Mouse (Mus musculus) mouse embryonic stem cell (cell line): ENCODE results near the gene Fnip2.

Source experiments
- in situ Hi-C, 2 experiments: fragments of 300-500 bp; cut with MboI; formaldehyde crosslinking; loops; 1 replicate in 1 of 2; 3 replicates in 1 of 2; pipeline ENCODE4 v1.14.3; 2019 to 2020; ENCODE audit warnings: low sequenced_read_pairs in 2 of 2, low pct_unique_long_range_greater_than_20kb in 1 of 2, mixed read lengths in 1 of 2; ENCODE audit not compliant: unreplicated experiment in 1 of 2

Fnip2 gene

GRCm38 (mm10) chr3:79446124-79446523 lies 121.5 kb downstream of the Fnip2 start:
- in situ Hi-C loops = loop anchor here in 1 of 2 experiments (10.0 kb wide), 1 partner anchor 491 kb away; no protein-coding TSS in a partner anchor

- in situ Hi-C loops = loop anchor here in 1 of 2 experiments (10.0 kb wide), 1 partner anchor 490 kb away; no protein-coding TSS in a partner anchor
These were observed 122.6 kb downstream of the Fnip2 start for GRCm38 (mm10) chr3:79445041-79445440.

DNA sequence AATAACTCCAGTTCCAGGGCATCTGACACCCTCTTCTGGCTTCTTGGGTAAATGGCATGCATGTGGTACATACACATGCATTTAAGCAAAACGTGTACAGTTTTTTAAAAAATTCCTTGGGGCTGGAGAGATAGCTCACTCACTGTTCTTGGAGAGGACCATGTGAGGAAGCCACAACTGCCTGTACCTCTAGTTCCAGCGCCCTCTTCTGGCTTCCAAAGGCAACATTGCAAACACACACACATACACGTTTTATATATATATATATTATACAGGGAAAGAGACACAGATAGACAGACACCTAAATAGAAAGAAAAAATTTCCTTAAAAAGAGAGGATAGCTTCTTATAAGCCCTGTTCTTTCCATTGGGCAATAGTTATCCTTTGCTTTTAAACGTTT lies 123.7 kb downstream of the Fnip2 start:
- in situ Hi-C loops = loop anchor here (5.0 to 10.0 kb wide), 2 partner anchors 242 to 489 kb away; no protein-coding TSS in a partner anchor

DNA sequence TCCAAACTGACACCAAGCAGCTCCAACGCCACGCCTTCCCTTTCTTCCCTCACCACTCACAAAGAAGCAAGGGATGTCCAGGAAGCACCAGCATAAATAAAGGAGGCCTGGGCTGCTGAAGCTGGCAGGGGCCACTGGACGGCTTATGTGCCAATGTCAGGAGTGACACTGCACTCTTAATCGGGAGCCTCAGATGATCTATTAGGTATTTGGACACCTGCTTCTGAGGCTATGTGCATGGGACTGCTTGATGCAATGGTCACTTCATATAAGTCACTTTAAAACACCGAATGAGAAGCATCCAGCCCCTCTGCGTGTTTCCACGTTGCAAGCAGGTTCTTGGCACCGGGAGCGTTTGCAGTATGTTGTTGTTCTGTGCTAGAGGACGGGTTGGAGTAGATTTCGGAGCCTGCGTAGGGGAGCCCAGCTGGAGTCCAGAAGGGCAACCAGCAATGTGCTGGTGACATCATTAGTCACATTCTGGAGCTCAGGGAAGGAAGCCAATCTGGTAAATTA lies 126.6 kb downstream of the Fnip2 start:
- in situ Hi-C loops = loop anchor here (5.0 to 10.0 kb wide), 2 partner anchors 239 to 486 kb away; no protein-coding TSS in a partner anchor

GRCm38 (mm10) chr3:79438276-79438675 lies 129.3 kb downstream of the Fnip2 start:
- in situ Hi-C loops = loop anchor here in 1 of 2 experiments (10.0 kb wide), 1 partner anchor 483 kb away; no protein-coding TSS in a partner anchor

DNA sequence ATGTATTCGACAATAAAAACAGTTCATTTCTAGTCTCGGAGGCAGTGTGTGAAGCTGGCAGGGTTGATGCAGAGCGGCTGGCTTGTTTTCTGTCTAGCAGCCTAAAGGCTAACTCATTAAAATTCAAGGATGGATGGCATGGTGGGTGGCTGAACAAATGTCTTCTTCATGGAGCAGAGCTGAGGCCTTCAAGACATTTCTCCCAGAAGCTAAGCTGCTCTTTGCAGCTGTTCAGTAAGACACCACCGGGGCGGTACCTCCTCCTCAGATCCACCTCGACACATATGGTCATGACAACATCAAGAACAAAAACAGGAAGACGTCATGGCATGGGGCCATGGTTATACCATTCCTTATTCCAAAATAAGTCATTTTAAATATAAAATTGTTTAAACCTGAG lies 131.4 kb downstream of the Fnip2 start:
- in situ Hi-C loops = loop anchor here in 1 of 2 experiments (10.0 kb wide), 1 partner anchor 481 kb away; no protein-coding TSS in a partner anchor

DNA sequence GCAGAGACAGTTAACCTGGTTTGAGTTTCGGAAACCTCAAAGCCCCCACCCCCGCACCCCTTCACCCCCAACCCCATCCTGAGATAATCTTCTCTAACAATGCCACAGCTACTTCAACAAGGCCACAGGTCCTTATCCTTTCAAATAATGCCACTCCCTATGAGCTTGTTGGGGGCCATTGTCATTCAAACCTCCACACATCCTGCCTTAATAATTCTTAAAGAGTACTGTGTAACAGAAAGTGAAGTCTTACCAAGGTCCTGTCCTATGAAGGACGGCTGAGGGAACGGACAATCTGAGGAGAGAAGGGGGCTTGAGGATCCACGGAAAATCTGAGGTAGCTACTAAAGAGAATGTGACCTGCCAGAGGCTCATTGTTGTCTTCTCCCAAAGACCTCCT lies 132.6 kb downstream of the Fnip2 start:
- in situ Hi-C loops = loop anchor here in 1 of 2 experiments (10.0 kb wide), 1 partner anchor 480 kb away; no protein-coding TSS in a partner anchor

DNA sequence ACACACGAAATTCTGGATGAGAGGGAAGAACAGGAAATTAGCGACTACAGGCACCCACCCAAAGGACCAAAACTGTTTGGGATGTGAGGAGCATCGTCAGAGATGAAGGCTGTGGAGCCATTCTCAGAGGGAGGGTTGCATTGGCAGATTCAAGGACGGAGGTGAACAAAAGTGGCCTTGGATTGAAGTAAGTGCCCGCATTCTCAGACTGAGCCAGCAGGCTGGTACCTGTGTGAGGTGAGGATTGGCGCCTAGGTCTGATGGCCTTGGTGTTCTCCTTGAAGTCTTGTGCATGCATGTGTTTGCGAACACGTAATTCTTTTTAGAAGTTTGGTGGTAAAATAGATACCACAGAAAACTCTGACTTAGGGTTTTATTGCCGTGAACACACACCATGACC lies 133.2 kb downstream of the Fnip2 start:
- in situ Hi-C loops = loop anchor here in 1 of 2 experiments (10.0 kb wide), 1 partner anchor 480 kb away; no protein-coding TSS in a partner anchor

- in situ Hi-C loops = loop anchor here in 1 of 2 experiments (10.0 kb wide), 1 partner anchor 479 kb away; no protein-coding TSS in a partner anchor
These were observed 134.0 kb downstream of the Fnip2 start for GRCm38 (mm10) chr3:79433593-79433992.

- in situ Hi-C loops = no loop called here
These were observed 142.2 kb downstream of the Fnip2 start for GRCm38 (mm10) chr3:79425441-79425840.

- in situ Hi-C loops = no loop called here
These were observed 148.7 kb downstream of the Fnip2 start for GRCm38 (mm10) chr3:79418921-79419320.

GRCm38 (mm10) chr3:79416944-79417680 lies 150.5 kb downstream of the Fnip2 start:
- in situ Hi-C loops = no loop called here

DNA sequence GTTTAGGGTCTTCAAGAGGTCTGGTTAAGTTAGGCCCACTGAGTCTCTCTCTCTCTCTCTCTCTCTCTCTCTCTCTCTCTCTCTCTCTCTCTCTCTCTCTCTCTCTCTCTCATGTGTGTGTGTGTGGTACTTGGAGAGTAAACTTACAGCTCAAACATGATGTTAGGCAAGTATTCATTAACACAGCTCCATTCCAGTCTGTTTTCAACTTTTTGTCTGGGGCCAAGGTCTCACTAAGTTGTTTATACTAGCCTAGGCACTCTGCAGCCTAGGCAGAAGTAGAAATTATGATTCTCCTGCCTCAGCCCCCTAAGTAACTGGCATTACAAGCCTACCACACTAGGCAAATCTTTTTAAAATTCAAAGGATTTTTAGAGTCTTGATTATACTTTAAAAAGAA lies 151.7 kb downstream of the Fnip2 start:
- in situ Hi-C loops = no loop called here

- in situ Hi-C loops = no loop called here
These were observed 152.5 kb downstream of the Fnip2 start for GRCm38 (mm10) chr3:79415081-79415480.

DNA sequence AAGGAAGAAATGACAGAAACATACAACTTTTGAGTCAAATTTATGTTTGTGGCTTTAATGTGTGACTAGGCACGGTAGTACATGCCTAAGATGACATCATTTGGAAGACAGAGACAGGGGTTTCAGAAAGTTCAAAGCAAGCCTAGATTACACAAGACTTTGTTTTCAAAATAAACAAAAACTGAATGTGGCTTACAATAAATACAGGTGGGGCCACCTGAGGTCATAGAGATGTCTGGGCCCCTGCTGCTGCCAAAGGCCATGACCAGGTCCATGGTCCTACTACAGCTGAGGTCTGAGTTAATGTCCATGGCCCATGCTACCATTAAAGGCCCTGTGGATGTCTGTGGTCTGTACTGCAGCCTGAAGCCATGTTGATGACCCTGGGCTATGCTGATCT lies 154.1 kb downstream of the Fnip2 start:
- in situ Hi-C loops = no loop called here

GRCm38 (mm10) chr3:79411666-79412065 lies 155.9 kb downstream of the Fnip2 start:
- in situ Hi-C loops = no loop called here

- in situ Hi-C loops = no loop called here
These were observed 157.0 kb downstream of the Fnip2 start for GRCm38 (mm10) chr3:79410629-79410995.

DNA sequence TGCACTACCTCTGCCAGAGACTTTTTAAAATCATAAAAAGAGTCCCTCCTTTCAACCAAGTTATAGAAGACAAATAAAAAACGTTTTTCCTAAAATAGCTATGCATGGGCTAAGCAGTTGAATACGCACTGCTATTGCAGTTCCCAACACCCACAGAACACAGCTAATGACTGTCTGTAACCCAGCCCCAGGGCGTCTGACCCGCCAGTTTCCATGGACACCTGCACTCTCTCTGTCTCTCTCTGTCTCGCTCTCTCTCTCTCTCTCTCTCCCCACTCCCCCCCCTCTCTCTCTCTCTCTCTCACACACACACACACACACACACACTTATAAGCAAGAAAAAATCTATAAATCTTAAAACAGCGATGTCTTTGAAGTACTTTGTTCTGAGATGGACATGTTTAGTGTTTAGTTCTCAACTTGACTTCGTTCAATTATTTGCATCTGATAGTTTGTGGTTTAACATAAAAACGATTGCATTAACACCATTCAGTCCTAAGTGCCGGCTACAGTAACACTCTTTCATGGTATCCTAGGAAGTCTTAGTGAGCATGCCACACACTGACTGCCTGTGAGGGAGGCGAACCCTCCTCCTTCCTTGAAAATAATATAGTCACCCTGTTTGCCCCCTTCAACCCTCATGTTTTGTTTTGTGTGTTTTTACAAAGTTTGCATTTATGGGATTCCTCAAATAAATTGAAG lies 157.5 kb downstream of the Fnip2 start:
- in situ Hi-C loops = no loop called here

- in situ Hi-C loops = no loop called here
These were observed 159.1 kb downstream of the Fnip2 start for GRCm38 (mm10) chr3:79408546-79408945.
